Mouse (Mus musculus) spleen, embryonic (tissue): Measurements from ENCODE around the gene Chd9.

Experiments
- CTCF ChIA-PET: fragments of 350-600 bp; sonication (Branson Sonifier 250); formaldehyde crosslinking; loops from one replicate; lab custom pipeline; 2022; lab: Charles Lee

The Chd9 gene

GRCm38 (mm10) chr8:90828181-90828986, at the start of gene Chd9:
Gene Chd9, plus strand, starts transcription at chr8:90828352.
- CTCF ChIA-PET = interaction anchor here (0.6 to 0.8 kb wide), 4 partner anchors 9 to 34 kb away, joined by 3 to 7 read pairs (median 4); no protein-coding TSS in a partner anchor

- CTCF ChIA-PET = no interaction called here
Measured at GRCm38 (mm10) chr8:90791616-90792015, 36.5 kb upstream of the Chd9 start.

GRCm38 (mm10) chr8:90793710-90794109, 34.4 kb upstream of the Chd9 start:
- CTCF ChIA-PET = interaction anchor here (0.6 to 1.2 kb wide), 6 partner anchors 14 to 1009 kb away, joined by 3 to 15 read pairs (median 3); no protein-coding TSS in a partner anchor

GRCm38 (mm10) chr8:90794990-90795861, 32.9 kb upstream of the Chd9 start:
- CTCF ChIA-PET = interaction anchor here (0.5 to 0.7 kb wide), 3 partner anchors 226 to 799 kb away, joined by 3 to 5 read pairs (median 4); no protein-coding TSS in a partner anchor

GRCm38 (mm10) chr8:90799473-90799872, 28.7 kb upstream of the Chd9 start:
- CTCF ChIA-PET = no interaction called here

- CTCF ChIA-PET = no interaction called here
Measured at GRCm38 (mm10) chr8:90813602-90814320, 14.4 kb upstream of the Chd9 start.

GRCm38 (mm10) chr8:90816061-90816882, 11.9 kb upstream of the Chd9 start:
- CTCF ChIA-PET = no interaction called here

- CTCF ChIA-PET = interaction anchor here (0.7 kb wide), 1 partner anchor 17 kb away, joined by 6 read pairs; no protein-coding TSS in a partner anchor
Measured at GRCm38 (mm10) chr8:90817293-90817692, 10.9 kb upstream of the Chd9 start, which contains the start of gene Gm19935. Gene Gm19935, minus strand, starts transcription at chr8:90817393.

GRCm38 (mm10) chr8:90819561-90820320, 8.4 kb upstream of the Chd9 start:
- CTCF ChIA-PET = no interaction called here

- CTCF ChIA-PET = no interaction called here
Measured at GRCm38 (mm10) chr8:90820321-90820696, 7.8 kb upstream of the Chd9 start.

GRCm38 (mm10) chr8:90822443-90822842, 5.7 kb upstream of the Chd9 start:
- CTCF ChIA-PET = no interaction called here

- CTCF ChIA-PET = no interaction called here
Measured at GRCm38 (mm10) chr8:90825459-90825871, 2.7 kb upstream of the Chd9 start.

- CTCF ChIA-PET = interaction anchor here (0.6 to 0.7 kb wide), 3 partner anchors 17 to 484 kb away, joined by 3 to 9 read pairs (median 3); partner anchors contain the start of gene Rpgrip1l
Measured at GRCm38 (mm10) chr8:90828987-90829740, 1.0 kb downstream of the Chd9 start.

- CTCF ChIA-PET = interaction anchor here (0.7 kb wide), 1 partner anchor 18 kb away, joined by 9 read pairs; no protein-coding TSS in a partner anchor
Measured at GRCm38 (mm10) chr8:90829825-90830224, 1.7 kb downstream of the Chd9 start.

- CTCF ChIA-PET = interaction anchor here (0.9 kb wide), 1 partner anchor 1764 kb away, joined by 11 read pairs; no protein-coding TSS in a partner anchor
Measured at GRCm38 (mm10) chr8:90830980-90831379, 2.8 kb downstream of the Chd9 start.

GRCm38 (mm10) chr8:90832576-90833289, 4.6 kb downstream of the Chd9 start:
- CTCF ChIA-PET = interaction anchor here (0.6 to 0.7 kb wide), 2 partner anchors 108 to 559 kb away, joined by 3 read pairs; no protein-coding TSS in a partner anchor

- CTCF ChIA-PET = interaction anchor here (0.7 kb wide), 1 partner anchor 107 kb away, joined by 3 read pairs; no protein-coding TSS in a partner anchor
Measured at GRCm38 (mm10) chr8:90833628-90834320, 5.6 kb downstream of the Chd9 start.
